Mouse (Mus musculus) lung, embryonic 16.5 days (tissue): ENCODE data around the gene Esp8. TPM values are rescaled to one million over a fixed set of nuclear protein-coding genes. Genes with fewer than 3 reads are reported as not detected.

ENCODE experiments used
- polyA plus RNA-seq: library from polyadenylated mRNA; unstranded; fragments of >200 nt; fragmentation: Nextera tagmentation; extraction: Ambion mirVana; gene quantifications from 2 replicates; pipeline ENCODE4 v1.2.1, GENCODE M21; 2015

Gene Esp8
- polyA plus RNA-seq, 1 experiment from 2014 or later: not detected

Other genes starting within 250 kb of the Esp8 start
- gene Crisp1, start 200.8 kb upstream of the Esp8 start, polyA plus RNA-seq: not detected in 2 replicates
- not detected in 2 replicates for gene Esp6, start 41.5 kb downstream of the Esp8 start, polyA plus RNA-seq
- not detected in 2 replicates for gene Esp4, start 78.6 kb downstream of the Esp8 start, polyA plus RNA-seq
- not detected in 2 replicates for gene Esp3, start 112.1 kb downstream of the Esp8 start, polyA plus RNA-seq
- gene Esp1, start 207.1 kb downstream of the Esp8 start, polyA plus RNA-seq: not detected in 2 replicates